Mouse (Mus musculus) layer of hippocampus, postnatal 25 days (tissue): ENCODE data around the gene Dis3l2. TPM values are rescaled to one million over a fixed set of nuclear protein-coding genes. Genes with fewer than 3 reads are reported as not detected.

Experiments used
- DNase-seq, 2 experiments: peaks; one replicate each; pipeline ENCODE4 v3.0.0; 2022; ENCODE audit warnings: mixed read lengths in 2 of 2, low spot score in 1 of 2; ENCODE audit errors: extremely low spot score in 1 of 2
- total RNA-seq, 2 experiments: library from RNA; stranded (reverse); gene quantifications; 2 replicates each; pipeline ENCODE4 v1.2.3; 2021

Gene Dis3l2
- total RNA-seq, 2 experiments from 2014 or later: 24.0 to 27.1 TPM

- no peak for DNase-seq
Measured at GRCm38 (mm10) chr1:87051369-87051768, 347.8 kb downstream of the Dis3l2 start.

GRCm38 (mm10) chr1:87057075-87057474 lies 353.5 kb downstream of the Dis3l2 start:
- DNase-seq: no peak

- no peak for DNase-seq
Measured at GRCm38 (mm10) chr1:87059042-87059665, 355.5 kb downstream of the Dis3l2 start.

GRCm38 (mm10) chr1:87060913-87061312 lies 357.3 kb downstream of the Dis3l2 start:
- DNase-seq: no peak

GRCm38 (mm10) chr1:87070720-87071119 lies 367.1 kb downstream of the Dis3l2 start:
- DNase-seq: peak in 1 of 2 experiments; percentile 25

DNA sequence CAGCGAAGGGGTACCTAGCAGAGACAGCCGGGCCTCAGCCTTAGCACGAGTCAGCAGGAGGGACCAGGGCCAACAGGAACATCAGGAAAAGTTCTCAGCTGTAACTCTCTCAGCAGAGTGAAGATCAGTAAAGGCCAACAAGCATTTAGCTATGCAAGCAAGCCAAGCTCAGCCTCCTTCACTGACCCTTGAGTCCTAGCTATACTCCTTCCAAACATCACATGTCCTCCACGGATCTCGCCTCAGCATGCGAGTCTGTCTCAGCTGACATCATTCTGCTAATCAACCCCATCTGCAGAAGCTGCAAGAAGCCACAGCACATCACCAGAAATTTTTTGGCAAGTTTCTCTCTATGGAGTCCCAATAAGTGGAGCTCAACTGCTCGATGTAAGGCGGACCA lies 370.2 kb downstream of the Dis3l2 start:
- DNase-seq: no peak

GRCm38 (mm10) chr1:87086196-87086595 lies 382.6 kb downstream of the Dis3l2 start:
- DNase-seq: no peak

- DNase-seq: no peak
Measured at GRCm38 (mm10) chr1:87086964-87087363, 383.4 kb downstream of the Dis3l2 start.

DNA sequence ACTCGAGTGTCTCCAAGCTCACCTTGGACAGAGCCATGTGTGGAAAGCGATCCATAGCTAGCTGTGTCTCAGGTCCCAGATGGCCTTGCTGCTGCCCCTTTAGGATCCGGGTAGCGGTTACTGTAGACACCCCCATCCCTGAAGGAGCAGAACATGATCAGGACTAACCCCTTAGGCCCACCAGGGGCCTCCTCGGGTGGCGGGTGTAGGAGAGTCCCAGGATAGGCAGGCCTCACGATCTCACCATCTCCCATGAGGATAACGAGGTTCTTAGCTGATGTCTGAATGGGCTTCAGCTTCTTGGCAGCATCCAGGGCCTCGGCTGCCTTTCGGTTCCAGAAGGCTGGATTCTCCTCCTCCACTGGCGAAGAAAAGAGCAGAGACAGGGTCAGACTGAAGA lies 385.6 kb downstream of the Dis3l2 start:
- no peak for DNase-seq

DNA sequence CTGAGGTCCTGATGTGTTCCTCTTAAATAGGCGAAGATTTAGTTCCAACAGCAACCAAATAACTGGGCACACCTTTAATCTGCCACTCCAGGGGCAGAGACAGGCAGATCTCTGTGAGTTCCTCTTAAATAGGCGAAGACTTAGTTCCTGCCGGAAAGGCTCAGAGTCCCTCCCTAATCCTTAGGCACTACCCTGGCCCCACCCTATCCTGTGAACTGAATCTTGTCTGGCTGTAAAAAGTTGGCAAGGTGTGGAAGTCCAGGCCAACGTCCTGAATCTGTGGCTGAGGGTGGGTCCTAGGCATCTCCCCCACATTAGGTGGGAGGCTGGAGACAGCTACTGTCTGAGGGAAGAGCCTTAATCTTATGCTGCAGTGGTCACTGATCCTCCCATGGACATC lies 386.2 kb downstream of the Dis3l2 start, which contains the start of gene Alppl2:
Alppl2 (minus strand) TSS at position 101 of the 400 bp plus-strand sequence.
- DNase-seq: no peak

- DNase-seq: no peak
Measured at GRCm38 (mm10) chr1:87095642-87096041, 392.0 kb downstream of the Dis3l2 start.

DNA sequence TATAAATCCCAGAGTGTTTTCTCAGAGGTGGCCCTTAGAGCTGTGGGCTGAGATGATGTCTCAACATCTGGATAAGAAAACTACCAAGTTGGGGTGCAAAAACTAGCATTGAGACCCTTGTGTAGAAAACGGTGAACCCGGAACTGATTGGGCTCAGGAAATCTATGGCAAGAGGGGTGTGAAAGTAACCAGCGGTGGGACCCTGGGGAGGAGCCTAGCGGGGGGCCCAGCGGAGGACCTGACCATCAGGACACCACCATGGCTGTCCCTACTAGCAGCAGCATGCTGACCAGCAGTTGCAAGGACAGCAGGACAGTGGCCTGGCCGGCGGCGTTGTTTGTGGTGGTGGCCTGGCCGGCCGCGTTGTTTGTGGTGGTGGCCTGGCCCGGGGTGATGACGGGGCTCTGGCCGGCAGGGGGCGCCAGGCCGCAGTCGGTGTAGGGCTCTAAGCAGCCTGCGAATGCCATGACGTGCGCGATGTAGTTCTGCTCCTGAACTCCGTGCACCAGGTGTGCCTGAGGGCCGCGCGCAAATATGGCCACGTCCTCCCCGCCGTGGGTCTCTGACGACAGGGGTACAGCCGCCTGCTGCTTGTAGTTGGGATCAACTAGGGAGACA lies 394.9 kb downstream of the Dis3l2 start:
- DNase-seq: peak; percentile 30 to 62

Other genes starting within 250 kb of the Dis3l2 start
- 100 to 1,000 TPM; 508 to 527 TPM for gene Ptma, start 177.1 kb upstream of the Dis3l2 start, total RNA-seq
- gene Pde6d, start 121.2 kb upstream of the Dis3l2 start, total RNA-seq: 10 to 100 TPM; 55.4 to 61.0 TPM
- 10 to 100 TPM; 21.6 to 25.0 TPM for gene Cops7b, start 120.9 kb upstream of the Dis3l2 start, total RNA-seq
- 1 to 10 TPM; 5.7 to 9.5 TPM for gene Nppc, start 33.2 kb upstream of the Dis3l2 start, total RNA-seq